Mouse (Mus musculus) limb, embryonic 10.5 days (tissue): ENCODE results near the gene Vmn1r158. TPM values are rescaled to one million over a fixed set of nuclear protein-coding genes. Genes with fewer than 3 reads are reported as not detected.
"Not testable (repeated sequence)": the region's sequence is repeated elsewhere in the genome, so short reads cannot be mapped to it uniquely, and the experiment has no call there.

Experiments used
- DNase-seq: peaks from one replicate; pipeline ENCODE4 v3.0.0-alpha.2; 2017; ENCODE audit warnings: low spot score
- H3K27ac ChIP-seq: fragments of 300-500 bp; sonication (generic); 2 replicates; pipeline ENCODE4 v1.5.1; 2016; ENCODE audit warnings: mild to moderate bottlenecking
- H3K27me3 ChIP-seq: fragments of 300-500 bp; sonication (generic); 2 replicates; pipeline ENCODE4 v1.6.1; 2016; ENCODE audit warnings: low read depth, mild to moderate bottlenecking; ENCODE audit not compliant: poor library complexity, severe bottlenecking
- H3K36me3 ChIP-seq: fragments of 300-500 bp; sonication (generic); 2 replicates; pipeline ENCODE4 v1.6.1; 2016; ENCODE audit warnings: mild to moderate bottlenecking, moderate library complexity
- H3K4me1 ChIP-seq: fragments of 300-500 bp; sonication (generic); 2 replicates; pipeline ENCODE4 v1.6.1; 2016
- H3K4me3 ChIP-seq: fragments of 300-500 bp; sonication (generic); 2 replicates; pipeline ENCODE4 v1.5.1; 2016; ENCODE audit warnings: mild to moderate bottlenecking, moderate library complexity
- H3K9me3 ChIP-seq: fragments of 300-500 bp; sonication (generic); replicated peaks from 2 replicates; pipeline ENCODE4 v1.6.1; 2016; ENCODE audit warnings: mild to moderate bottlenecking
- WGBS: fragments of 180-500 bp; shearing (Covaris S2); methylation state at CpG from one replicate; pipeline ENCODE4 v1.1.7; 2016; 5-methylcytosine and 5-hydroxymethylcytosine counted together
- polyA plus RNA-seq: library from polyadenylated mRNA; unstranded; fragments of >200 nt; fragmentation: Nextera tagmentation; extraction: Ambion mirVana; gene quantifications from 2 replicates; pipeline ENCODE4 v1.2.1, GENCODE M21; 2016

Vmn1r158 gene
- not detected in 2 replicates for polyA plus RNA-seq

DNA sequence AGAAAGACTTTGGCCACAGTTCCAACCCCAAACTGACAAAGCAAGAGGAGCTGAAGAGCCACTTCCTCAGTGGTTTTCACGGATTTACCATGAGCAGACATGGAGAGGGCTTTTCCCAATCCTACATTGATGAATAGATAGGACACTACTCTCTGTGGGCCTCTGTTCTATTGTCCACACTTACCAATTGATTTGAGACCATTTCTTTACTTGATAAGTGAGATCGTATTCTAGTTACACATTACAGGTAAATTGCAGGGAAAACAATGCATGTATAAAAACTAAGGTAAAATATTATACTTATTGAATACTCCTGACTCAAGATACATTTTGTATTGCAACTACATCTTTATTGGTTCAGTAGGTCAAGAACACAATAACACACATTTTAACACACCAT, at the start of gene Vmn1r158:
TSS of gene Vmn1r158 (minus strand) at position 101 of the 400 bp plus-strand sequence.
- 61% methylated on average over 2 of the region's 2 CpGs for WGBS
- not testable (repeated sequence) for H3K9me3 ChIP-seq, DNase-seq, H3K36me3 ChIP-seq, H3K27ac ChIP-seq, H3K4me3 ChIP-seq, H3K27me3 ChIP-seq, H3K4me1 ChIP-seq

DNA sequence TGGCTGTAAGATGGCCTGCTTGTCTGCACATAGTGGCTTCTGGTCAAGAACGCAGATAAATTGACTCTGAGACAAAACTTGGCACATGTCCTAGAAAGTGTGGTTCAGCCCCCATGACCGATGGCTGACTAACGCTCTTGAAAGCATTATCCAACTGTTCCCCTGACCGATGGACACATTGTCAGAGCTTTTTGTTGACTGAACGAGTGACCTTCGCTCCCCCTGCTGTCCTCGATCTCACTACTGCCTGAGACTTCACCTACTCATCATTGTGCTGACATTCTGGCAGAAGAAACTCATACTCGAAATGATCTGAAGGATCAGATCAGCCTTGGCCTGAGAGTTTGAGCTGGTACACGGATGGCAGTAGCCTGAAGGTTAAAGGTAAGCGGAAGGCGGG, 14.6 kb downstream of the Vmn1r158 start:
- DNase-seq, H3K4me1 ChIP-seq, H3K4me3 ChIP-seq, H3K27ac ChIP-seq, H3K27me3 ChIP-seq, H3K9me3 ChIP-seq, H3K36me3 ChIP-seq: not testable (repeated sequence)
- 91% methylated on average over 7 of the region's 11 CpGs for WGBS

DNA sequence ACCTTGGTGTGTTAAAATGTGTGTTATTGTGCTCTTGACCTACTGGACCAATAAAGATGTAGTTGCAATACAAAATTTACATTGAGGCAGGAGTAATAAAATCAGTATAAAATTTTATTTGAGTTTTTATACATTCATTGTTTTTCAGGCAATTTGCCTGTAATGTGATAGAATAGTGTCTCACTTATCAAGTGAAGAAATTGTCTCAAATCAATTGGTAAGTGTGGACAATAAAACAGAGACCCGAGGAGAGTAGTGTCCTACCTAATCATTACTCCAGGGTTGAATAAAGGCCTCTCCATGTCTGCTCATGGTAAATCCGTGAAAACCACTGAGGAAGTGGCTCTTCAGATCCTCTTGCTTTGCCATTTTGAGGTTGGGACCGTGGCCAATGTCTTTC, 29.2 kb downstream of the Vmn1r158 start, which contains the start of gene Vmn1r157:
TSS of gene Vmn1r157 (plus strand) at position 301 of the 400 bp plus-strand sequence.
- not testable (repeated sequence) for H3K27ac ChIP-seq, H3K9me3 ChIP-seq, H3K4me3 ChIP-seq, H3K27me3 ChIP-seq, DNase-seq, H3K36me3 ChIP-seq, H3K4me1 ChIP-seq
- WGBS: 34% methylated on average over 2 of the region's 3 CpGs

Other genes starting within 250 kb of the Vmn1r158 start
- not detected in 2 replicates for gene Gm4201, start 225.4 kb downstream of the Vmn1r158 start, polyA plus RNA-seq
- gene Gm4565, start 202.7 kb downstream of the Vmn1r158 start, polyA plus RNA-seq: not detected in 2 replicates
- not detected in 2 replicates for gene Vmn1r155, start 132.8 kb downstream of the Vmn1r158 start, polyA plus RNA-seq
- gene Gm8693, start 98.5 kb downstream of the Vmn1r158 start, polyA plus RNA-seq: not detected in 2 replicates
- gene Gm4567, start 71.1 kb downstream of the Vmn1r158 start, polyA plus RNA-seq: not detected in 2 replicates
- gene Vmn1r157, start 29.1 kb downstream of the Vmn1r158 start, polyA plus RNA-seq: not detected in 2 replicates
- not detected in 2 replicates for gene Vmn1r159, start 52.8 kb upstream of the Vmn1r158 start, polyA plus RNA-seq
- not detected in 2 replicates for gene Vmn1r160, start 80.4 kb upstream of the Vmn1r158 start, polyA plus RNA-seq
- not detected in 2 replicates for gene Gm4214, start 193.9 kb upstream of the Vmn1r158 start, polyA plus RNA-seq
- gene Gm4216, start 229.1 kb upstream of the Vmn1r158 start, polyA plus RNA-seq: not detected in 2 replicates